Mouse (Mus musculus) stomach, embryonic 16.5 days (tissue): ENCODE data around the gene Ppid. TPM values are rescaled to one million over a fixed set of nuclear protein-coding genes. Genes with fewer than 3 reads are reported as not detected.
A peak's percentile ranks its signal among the peaks of the same experiment; 100 is the strongest.

Experiments
- ATAC-seq: fragments of 200-750 bp; cut with Nextera tagmentation; 2 replicates; pipeline ENCODE4 v1.8.0; 2017; ENCODE audit warnings: moderate number of reproducible peaks, moderate TSS enrichment; ENCODE audit not compliant: insufficient read depth, low FRiP score
- H3K27ac ChIP-seq: fragments of 300-500 bp; sonication (generic); 2 replicates; pipeline ENCODE4 v1.5.1; 2014; ENCODE audit warnings: low read length
- H3K27me3 ChIP-seq: fragments of 300-500 bp; sonication (generic); 2 replicates; pipeline ENCODE4 v1.6.1; 2014; ENCODE audit warnings: low read length, control low read depth, mixed read lengths; ENCODE audit not compliant: control insufficient read depth, insufficient read depth
- H3K36me3 ChIP-seq: fragments of 300-500 bp; sonication (generic); 2 replicates; pipeline ENCODE4 v1.6.1; 2014; ENCODE audit warnings: low read length; ENCODE audit not compliant: control insufficient read depth, insufficient read depth
- H3K4me1 ChIP-seq: fragments of 300-500 bp; sonication (generic); 2 replicates; pipeline ENCODE4 v1.6.1; 2014; ENCODE audit warnings: low read length, control low read depth, mixed read lengths; ENCODE audit not compliant: control insufficient read depth, insufficient read depth
- H3K4me2 ChIP-seq: fragments of 300-500 bp; sonication (generic); 2 replicates; pipeline ENCODE4 v1.6.1; 2014; ENCODE audit warnings: low read depth, low read length, mixed read lengths
- H3K4me3 ChIP-seq: fragments of 300-500 bp; sonication (generic); replicated peaks from 2 replicates; pipeline ENCODE4 v1.5.1; 2014; ENCODE audit warnings: mild to moderate bottlenecking, low read length
- H3K9ac ChIP-seq: fragments of 300-500 bp; sonication (generic); 2 replicates; pipeline ENCODE4 v1.6.1; 2014; ENCODE audit warnings: low read length
- H3K9me3 ChIP-seq: fragments of 300-500 bp; sonication (generic); replicated peaks from 2 replicates; pipeline ENCODE4 v1.6.1; 2016; ENCODE audit warnings: low read length, control low read depth; ENCODE audit not compliant: control insufficient read depth
- WGBS: fragments of 180-500 bp; shearing (Covaris S2); extraction: QIAGEN DNeasy Blood & Tissue Kit; methylation state at CpG from one replicate; pipeline ENCODE4 v1.1.7; 2014; 5-methylcytosine and 5-hydroxymethylcytosine counted together
- polyA plus RNA-seq: library from polyadenylated mRNA; unstranded; fragments of >200 nt; fragmentation: Nextera tagmentation; extraction: Ambion mirVana; gene quantifications from 2 replicates; pipeline ENCODE4 v1.2.1, GENCODE M21; 2015

Ppid gene
- polyA plus RNA-seq, 1 experiment from 2014 or later, result 150 TPM

GRCm38 (mm10) chr3:79559773-79560045, 31.4 kb upstream of the Ppid start:
- peak overlapping the region; percentile 81 for H3K27ac ChIP-seq
- H3K9me3 ChIP-seq, result no peaks in the 10 kb centered on the region
- H3K4me3 ChIP-seq, result no peak overlapping the region
- no peak overlapping the region for H3K9ac ChIP-seq
- no peaks in the 10 kb centered on the region for H3K27me3 ChIP-seq
- H3K4me1 ChIP-seq, result peaks cover 9% of the 10 kb centered on the region; the same call in 1 of the 2 replicates
- H3K4me2 ChIP-seq, result no peak overlapping the region
- H3K36me3 ChIP-seq, result no peaks in the 10 kb centered on the region
- whole genome bisulfite sequencing, result 68% methylated on average over 5 of the region's 5 CpGs
- ATAC-seq, result no peak

- Histone ChIP-seq H3K36me3 (no peaks in the 10 kb centered on the region), H3K9ac (no peak overlapping the region), H3K9me3 (no peaks in the 10 kb centered on the region), H3K4me1 (peaks cover 12% of the 10 kb centered on the region; the same call in 1 of the 2 replicates), H3K27me3 (no peaks in the 10 kb centered on the region), H3K4me2 (no peak overlapping the region), H3K4me3 (no peak overlapping the region), H3K27ac (no peak overlapping the region)
- ATAC-seq, result no peak
- 86% methylated on average over 6 of the region's 6 CpGs for WGBS
Measured at GRCm38 (mm10) chr3:79560555-79560954, 30.6 kb upstream of the Ppid start.

GRCm38 (mm10) chr3:79561784-79562715, 29.1 kb upstream of the Ppid start:
- Histone ChIP-seq H3K4me3 (no peak overlapping the region), H3K9me3 (no peaks in the 10 kb centered on the region), H3K4me2 (no peak overlapping the region), H3K4me1 (peaks cover 12% of the 10 kb centered on the region; the same call in 1 of the 2 replicates), H3K27ac (no peak overlapping the region), H3K27me3 (no peaks in the 10 kb centered on the region), H3K36me3 (no peaks in the 10 kb centered on the region), H3K9ac (no peak overlapping the region)
- ATAC-seq, result no peak
- WGBS, result 83% methylated on average over 10 of the region's 10 CpGs

- Histone ChIP-seq H3K27me3 (no peaks in the 10 kb centered on the region), H3K9me3 (no peaks in the 10 kb centered on the region), H3K4me1 (peaks cover 12% of the 10 kb centered on the region; the same call in 1 of the 2 replicates), H3K27ac (no peak overlapping the region), H3K36me3 (no peaks in the 10 kb centered on the region), H3K4me2 (no peak overlapping the region), H3K4me3 (no peak overlapping the region), H3K9ac (no peak overlapping the region)
- ATAC-seq, result no peak
- WGBS, result 79% methylated on average over 2 of the region's 2 CpGs
Measured at GRCm38 (mm10) chr3:79563511-79563910, 27.6 kb upstream of the Ppid start.

GRCm38 (mm10) chr3:79564875-79565606, 26.1 kb upstream of the Ppid start:
- H3K9ac ChIP-seq, result no peak overlapping the region
- H3K27me3 ChIP-seq, result no peaks in the 10 kb centered on the region
- WGBS, result 69% methylated on average over 10 of the region's 10 CpGs

GRCm38 (mm10) chr3:79566716-79567691, 24.1 kb upstream of the Ppid start:
- WGBS, result 2% methylated on average over 60 of the region's 60 CpGs
- Histone ChIP-seq H3K27ac (peak overlapping the region; percentile 84), H3K36me3 (no peaks in the 10 kb centered on the region), H3K27me3 (no peaks in the 10 kb centered on the region), H3K4me3 (peak overlapping the region; percentile 81), H3K4me2 (peak overlapping the region; percentile 93), H3K9me3 (no peaks in the 10 kb centered on the region), H3K9ac (peak overlapping the region; percentile 83), H3K4me1 (peaks cover 3% of the 10 kb centered on the region; the same call in 1 of the 2 replicates)
- peak; percentile 29; the same call in 1 of the 2 replicates for ATAC-seq

More at GRCm38 (mm10) chr3:79564875-79565606, 26.1 kb upstream of the Ppid start:
- Histone ChIP-seq H3K36me3 (no peaks in the 10 kb centered on the region), H3K4me1 (peaks cover 3% of the 10 kb centered on the region; the same call in 1 of the 2 replicates), H3K4me3 (no peak overlapping the region), H3K4me2 (no peak overlapping the region), H3K9me3 (no peaks in the 10 kb centered on the region), H3K27ac (no peak overlapping the region)
- ATAC-seq, result no peak

GRCm38 (mm10) chr3:79567703-79568362, 23.3 kb upstream of the Ppid start, which contains the start of gene Fnip2:
Gene Fnip2, minus strand, starts transcription at chr3:79567796.
- Histone ChIP-seq H3K4me1 (peaks cover 3% of the 10 kb centered on the region; the same call in 1 of the 2 replicates), H3K4me3 (peak within 1 kb of the TSS; percentile 81), H3K9ac (peak within 1 kb of the TSS; percentile 83), H3K9me3 (no peaks in the 10 kb centered on the region), H3K36me3 (no peaks in the 10 kb centered on the region), H3K4me2 (peak within 1 kb of the TSS; percentile 93), H3K27me3 (no peaks in the 10 kb centered on the region), H3K27ac (peak within 1 kb of the TSS; percentile 84)
- peak; percentile 96 for ATAC-seq
- WGBS, result under 1% methylated on average over 54 of the region's 55 CpGs
